Mouse (Mus musculus): ENCODE data around the gene Bcdin3d.
A peak's percentile ranks its signal among the peaks of the same experiment; 100 is the strongest.

Bcdin3d gene

DNA sequence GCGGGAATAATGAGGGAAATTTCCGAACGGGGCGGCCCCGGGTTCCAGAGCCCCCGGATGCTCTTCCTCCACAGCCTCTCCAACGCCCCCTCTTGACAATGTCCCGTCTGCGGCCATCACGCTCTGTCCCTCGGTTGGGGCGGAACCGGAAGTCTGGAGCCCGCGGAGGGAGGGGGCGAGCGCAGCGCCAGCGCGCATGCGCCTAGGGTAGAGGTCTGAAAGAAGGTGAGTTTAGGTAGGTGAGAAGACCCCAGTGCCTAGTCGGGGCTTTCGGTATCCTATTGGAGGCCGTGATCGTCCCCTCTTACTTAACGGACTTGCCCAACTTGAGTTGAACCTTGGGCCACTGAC, at the start of gene Bcdin3d:
Bcdin3d (minus strand) TSS at position 155 of the 351 bp plus-strand sequence.
- DNase-seq = peak; percentile 86

GRCm38 (mm10) chr15:99520306-99520705, 45.8 kb upstream of the Bcdin3d start:
- DNase-seq = peak; percentile 12

DNA sequence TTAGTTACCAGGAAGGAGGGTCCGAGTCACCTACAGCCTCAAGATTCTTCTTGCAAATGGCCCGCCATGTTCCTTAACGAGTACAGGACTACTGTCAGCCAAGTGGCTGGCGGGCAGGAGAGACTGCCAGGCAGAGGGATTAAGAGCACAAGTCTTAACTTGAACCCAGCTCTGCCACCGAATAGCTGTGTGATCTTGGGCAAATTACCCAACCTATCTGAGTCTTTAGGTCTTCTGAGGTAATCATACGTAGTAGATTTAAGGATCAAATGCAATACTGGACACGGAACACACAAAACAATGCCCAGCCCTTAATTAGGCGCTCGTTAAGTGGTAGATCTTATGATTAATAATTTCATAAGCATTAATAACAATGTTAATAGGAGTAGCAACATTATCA, 45.1 kb upstream of the Bcdin3d start:
- peak; percentile 17 for DNase-seq

DNA sequence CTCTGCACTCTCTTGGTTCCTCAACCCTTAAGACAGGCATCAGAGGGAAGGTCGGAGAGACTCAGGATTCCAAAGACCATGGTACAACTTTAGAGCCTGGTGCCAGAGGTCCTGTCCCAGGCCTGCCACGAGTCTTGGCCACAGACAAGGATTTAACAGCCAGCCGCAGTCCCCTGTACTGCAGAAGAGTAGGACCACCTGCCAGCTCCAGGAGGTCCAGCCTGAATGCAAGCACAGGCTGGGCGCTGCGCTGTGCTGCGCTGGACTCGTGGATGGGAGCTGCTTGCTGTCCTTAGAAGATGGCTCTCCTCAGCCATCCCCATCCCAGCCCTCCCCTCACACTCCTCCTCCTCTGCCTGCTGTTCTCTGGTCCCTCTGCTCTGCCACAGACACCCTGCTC, 43.2 kb upstream of the Bcdin3d start:
- DNase-seq = no peak

- no peak for DNase-seq
Measured at GRCm38 (mm10) chr15:99516715-99517114, 42.2 kb upstream of the Bcdin3d start.

- peak; percentile 63 for DNase-seq
Measured at GRCm38 (mm10) chr15:99511797-99512525, 37.4 kb upstream of the Bcdin3d start.

DNA sequence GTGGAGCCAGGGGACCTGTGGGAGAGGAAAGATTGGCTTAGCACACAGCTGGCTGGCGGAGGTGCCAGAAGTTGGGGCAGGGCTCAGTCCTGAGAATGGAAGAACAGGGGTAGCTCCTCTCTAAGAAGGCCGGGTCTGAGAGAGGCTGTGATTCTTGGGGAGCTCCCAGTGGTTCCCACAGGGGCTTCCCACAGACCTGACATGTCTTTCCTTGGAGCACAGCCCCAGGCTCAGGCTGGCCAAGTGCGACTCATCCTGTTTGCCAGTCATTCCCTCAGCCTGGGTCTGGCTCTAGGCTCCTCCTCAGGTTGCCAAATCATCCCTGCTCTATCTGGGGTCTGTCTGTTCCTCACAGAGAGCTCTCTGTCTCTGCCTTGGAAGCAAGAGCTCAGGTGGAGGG, 36.1 kb upstream of the Bcdin3d start:
- DNase-seq = no peak

DNA sequence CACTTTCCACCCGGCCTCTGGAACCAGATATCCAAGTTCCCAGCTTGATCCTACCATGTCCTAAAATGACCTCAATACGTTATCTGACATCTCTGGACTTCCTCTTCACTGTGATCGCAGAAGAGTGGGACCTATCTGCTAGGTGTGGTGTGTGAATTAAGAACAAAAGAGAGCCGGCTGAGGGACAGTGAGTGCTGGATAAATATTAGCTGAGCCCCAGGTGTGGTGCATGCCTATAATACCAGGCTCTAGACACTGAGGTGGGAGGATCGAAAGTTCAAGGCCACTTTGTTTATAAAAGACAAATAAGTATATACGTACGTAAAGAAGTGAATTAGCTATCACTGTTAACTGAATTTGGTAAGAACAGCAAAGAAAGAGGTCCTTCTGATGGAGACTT, 35.3 kb upstream of the Bcdin3d start:
- no peak for DNase-seq

- peak; percentile 18 for DNase-seq
Measured at GRCm38 (mm10) chr15:99505324-99506095, 31.0 kb upstream of the Bcdin3d start.

DNA sequence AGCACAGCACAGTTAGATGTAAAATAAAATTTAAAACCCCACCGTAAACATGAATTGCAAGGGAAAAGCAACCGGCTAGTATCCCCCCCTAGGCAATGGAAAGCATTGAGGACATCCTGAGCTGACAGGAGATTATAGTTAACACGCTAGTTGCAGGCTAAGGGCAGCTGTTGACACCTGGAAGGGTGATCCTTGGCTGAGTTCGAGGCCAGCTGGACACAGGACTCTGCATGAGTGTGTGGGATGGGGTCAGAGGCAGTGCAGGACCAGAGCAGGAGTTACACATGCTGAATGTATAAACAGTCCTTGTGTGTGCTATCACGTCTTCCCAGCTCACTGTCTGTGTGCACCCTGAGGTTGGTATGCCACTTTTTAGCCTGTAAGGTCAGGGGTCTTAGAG, 28.7 kb upstream of the Bcdin3d start:
- no peak for DNase-seq

- no peak for DNase-seq
Measured at GRCm38 (mm10) chr15:99502311-99502831, 27.8 kb upstream of the Bcdin3d start.

- peak; percentile 52 for DNase-seq
Measured at GRCm38 (mm10) chr15:99501292-99502260, 27.0 kb upstream of the Bcdin3d start.

GRCm38 (mm10) chr15:99500320-99500719, 25.8 kb upstream of the Bcdin3d start:
- peak; percentile 19 for DNase-seq

- DNase-seq = peak; percentile 51
Measured at GRCm38 (mm10) chr15:99499726-99500125, 25.2 kb upstream of the Bcdin3d start.

- DNase-seq = no peak
Measured at GRCm38 (mm10) chr15:99498781-99499180, 24.3 kb upstream of the Bcdin3d start.

DNA sequence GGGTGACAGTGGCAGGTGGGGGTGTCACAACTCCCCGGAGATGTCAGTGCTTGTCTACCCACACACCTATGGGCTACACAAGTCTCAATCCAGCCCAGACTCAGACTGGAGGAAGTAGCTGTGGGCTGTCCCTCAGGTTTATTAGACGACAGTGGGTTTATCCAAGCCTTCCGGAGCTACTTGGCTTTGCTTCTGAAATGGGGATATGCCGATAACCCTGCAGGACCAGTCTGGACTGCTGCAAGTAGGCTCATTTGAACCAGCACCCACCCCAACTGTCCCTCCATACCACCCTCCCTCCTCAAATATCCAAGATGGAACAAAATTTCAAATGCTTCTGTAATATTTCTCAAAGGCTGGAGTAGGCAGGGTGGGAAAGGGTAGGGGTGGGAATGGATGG, 23.8 kb upstream of the Bcdin3d start:
- no peak for DNase-seq

DNA sequence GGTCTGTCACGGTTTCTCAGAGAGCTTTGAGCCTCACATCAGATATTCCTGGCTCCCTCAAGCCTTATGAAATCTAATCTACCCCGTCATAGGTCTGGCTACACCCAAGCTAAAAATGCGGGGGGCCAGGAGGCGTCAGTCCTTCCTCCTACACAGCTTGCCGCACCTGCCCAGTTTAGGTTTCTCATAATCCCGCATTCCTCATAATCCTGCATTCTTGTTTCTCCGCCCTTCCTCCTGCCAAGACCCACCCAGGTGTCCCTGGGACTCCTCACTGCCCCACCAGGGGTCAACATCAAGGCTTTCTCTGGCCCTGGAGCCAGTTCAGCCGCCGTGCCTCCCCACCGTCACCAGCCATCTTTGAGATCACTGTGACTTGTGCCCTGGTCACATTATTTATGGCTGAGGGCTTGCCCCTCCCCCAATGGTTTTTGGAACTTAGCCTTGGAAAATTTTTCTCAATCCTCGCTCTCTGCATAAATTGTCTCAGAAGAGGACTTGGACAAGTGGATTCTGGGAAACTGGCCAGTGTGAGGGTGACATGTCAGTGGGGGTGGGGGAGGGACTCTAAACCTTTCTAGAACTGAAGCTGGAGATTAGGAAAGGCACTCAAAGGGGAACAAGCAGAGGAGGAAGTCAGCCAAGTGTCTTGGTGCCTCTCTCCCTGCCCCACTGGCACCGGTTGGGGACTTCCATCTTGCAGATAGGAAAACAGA, 23.2 kb upstream of the Bcdin3d start:
- DNase-seq = peak; percentile 84

- DNase-seq = peak; percentile 75
Measured at GRCm38 (mm10) chr15:99497061-99497460, 22.5 kb upstream of the Bcdin3d start.

GRCm38 (mm10) chr15:99484745-99485144, 10.2 kb upstream of the Bcdin3d start:
- no peak for DNase-seq

DNA sequence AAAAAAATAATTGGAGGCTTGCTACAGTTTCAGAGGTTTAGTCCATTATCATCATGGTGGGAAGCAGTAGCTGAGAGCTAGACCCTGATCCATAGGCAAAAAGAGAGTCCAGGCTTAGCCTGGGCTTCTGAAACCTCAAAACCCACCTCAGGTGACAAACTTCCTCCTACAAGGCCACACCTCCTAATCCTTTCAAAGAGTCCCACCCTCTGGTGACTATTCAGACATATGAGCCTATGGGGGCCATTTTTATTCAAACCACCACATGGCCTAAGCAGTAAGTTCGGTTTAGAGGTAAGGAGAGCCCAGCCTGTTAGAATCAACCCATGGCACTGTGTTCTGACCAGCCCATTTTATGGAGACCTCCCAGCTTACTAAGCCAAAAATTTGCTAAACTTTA, 1.3 kb upstream of the Bcdin3d start:
- no peak for DNase-seq

DNA sequence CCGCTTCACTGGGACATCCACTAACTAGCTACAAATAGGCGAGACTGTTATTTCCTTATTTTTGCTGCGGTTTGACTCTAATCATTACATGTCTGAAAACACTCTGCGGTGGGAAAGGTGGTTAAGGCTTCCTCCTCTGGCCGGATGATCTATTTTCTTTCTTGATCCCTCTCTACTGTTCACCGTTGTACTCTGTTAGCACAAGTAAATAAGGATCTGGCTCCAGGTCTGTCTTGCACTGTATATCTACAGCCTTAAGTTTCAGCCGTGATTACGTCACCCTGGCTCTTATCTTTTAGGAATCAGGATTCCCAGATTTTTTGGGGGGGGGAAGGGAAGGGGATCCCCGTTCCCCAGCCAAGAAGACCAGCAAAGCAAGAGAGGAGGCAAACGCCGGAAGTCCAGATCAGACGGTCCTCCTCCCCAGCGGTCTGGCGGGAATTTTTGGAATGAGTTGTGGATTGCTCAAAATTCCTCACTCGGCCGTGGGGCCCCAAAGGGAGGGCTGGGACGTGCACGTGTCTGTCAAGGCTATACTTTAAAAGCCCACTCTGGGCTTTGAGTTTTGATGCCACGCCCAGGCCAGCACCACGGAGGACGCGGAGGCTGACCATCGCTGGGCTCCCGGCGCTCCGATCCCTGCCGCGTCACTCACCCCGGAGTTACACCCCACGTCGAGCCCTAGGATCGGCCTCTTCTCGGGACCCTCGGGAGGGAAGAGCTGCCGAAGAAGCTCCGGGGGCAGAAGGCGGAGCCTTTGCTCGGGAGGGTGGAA, 542 bp downstream of the Bcdin3d start:
- peak; percentile 42 for DNase-seq

All from cerebellum, adult 8-10 months (tissue).